Mouse (Mus musculus) embryonic facial prominence, embryonic 13.5 days (tissue): ENCODE results near the gene Extl1. TPM values are rescaled to one million over a fixed set of nuclear protein-coding genes. Genes with fewer than 3 reads are reported as not detected.
"Not testable (repeated sequence)": the region's sequence is repeated elsewhere in the genome, so short reads cannot be mapped to it uniquely, and the experiment has no call there.

ENCODE experiments used
- ATAC-seq: fragments of 200-750 bp; cut with Nextera tagmentation; 2 replicates; pipeline ENCODE4 v1.8.0; 2017; ENCODE audit warnings: low read depth; ENCODE audit not compliant: insufficient number of reproducible peaks, insufficient read depth, low FRiP score, low TSS enrichment
- H3K27ac ChIP-seq: fragments of 300-500 bp; sonication (generic); 2 replicates; pipeline ENCODE4 v1.5.1; 2015; ENCODE audit warnings: moderate library complexity, mild to moderate bottlenecking, inconsistent platforms
- H3K27me3 ChIP-seq: fragments of 300-500 bp; sonication (generic); 2 replicates; pipeline ENCODE4 v1.6.1; 2015; ENCODE audit warnings: mild to moderate bottlenecking, inconsistent platforms
- H3K36me3 ChIP-seq: fragments of 300-500 bp; sonication (generic); 2 replicates; pipeline ENCODE4 v1.6.1; 2015; ENCODE audit warnings: mild to moderate bottlenecking, inconsistent platforms
- H3K4me1 ChIP-seq: fragments of 300-500 bp; sonication (generic); 2 replicates; pipeline ENCODE4 v1.6.1; 2015; ENCODE audit warnings: inconsistent platforms
- H3K4me2 ChIP-seq: fragments of 300-500 bp; sonication (generic); 2 replicates; pipeline ENCODE4 v1.6.1; 2015; ENCODE audit warnings: moderate library complexity, mild to moderate bottlenecking, inconsistent platforms
- H3K4me3 ChIP-seq: fragments of 300-500 bp; sonication (generic); 2 replicates; pipeline ENCODE4 v1.5.1; 2015; ENCODE audit warnings: mild to moderate bottlenecking, inconsistent platforms
- H3K9ac ChIP-seq: fragments of 300-500 bp; sonication (generic); 2 replicates; pipeline ENCODE4 v1.6.1; 2015; ENCODE audit warnings: mild to moderate bottlenecking, inconsistent platforms
- H3K9me3 ChIP-seq: fragments of 300-500 bp; sonication (generic); 2 replicates; pipeline ENCODE4 v1.6.1; 2016; ENCODE audit warnings: inconsistent platforms
- WGBS: fragments of 180-500 bp; shearing (Covaris S2); methylation state at CpG from one replicate; pipeline ENCODE4 v1.1.7; 2015; ENCODE audit warnings: mixed read lengths; 5-methylcytosine and 5-hydroxymethylcytosine counted together
- polyA plus RNA-seq: library from polyadenylated mRNA; unstranded; fragments of >200 nt; fragmentation: Nextera tagmentation; extraction: Ambion mirVana; gene quantifications from 2 replicates; pipeline ENCODE4 v1.2.1, GENCODE M21; 2015

Gene Extl1
- polyA plus RNA-seq, 1 experiment from 2014 or later: 4.5 TPM

DNA sequence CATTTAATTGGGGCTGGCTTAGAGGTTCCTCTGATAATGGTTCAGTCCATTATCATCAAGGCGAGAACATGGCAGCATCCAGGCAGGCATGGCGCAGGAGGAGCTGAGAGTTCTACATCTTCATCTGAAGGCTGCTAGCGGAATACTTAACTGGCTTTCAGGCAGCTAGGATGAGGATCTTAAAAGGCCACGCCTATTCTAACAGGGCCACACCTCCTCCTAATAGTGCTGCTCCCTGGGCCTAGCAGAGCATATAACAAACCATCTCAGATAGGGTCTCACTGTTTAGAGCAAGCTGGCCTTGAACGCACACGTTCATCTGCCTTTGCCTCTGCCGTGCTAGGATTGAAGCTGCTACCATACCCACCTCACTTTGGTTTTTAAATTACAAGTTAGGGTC, 33.8 kb downstream of the Extl1 start:
- Histone ChIP-seq H3K4me2 (no peak overlapping the region), H3K9ac (no peak overlapping the region), H3K27me3 (peaks cover 22% of the 10 kb centered on the region), H3K27ac (no peak overlapping the region), H3K4me1 (peaks cover 14% of the 10 kb centered on the region), H3K9me3 (no peaks in the 10 kb centered on the region), H3K4me3 (no peak overlapping the region), H3K36me3 (no peaks in the 10 kb centered on the region)
- ATAC-seq: no peak
- WGBS: 90% methylated on average over 7 of the region's 7 CpGs

DNA sequence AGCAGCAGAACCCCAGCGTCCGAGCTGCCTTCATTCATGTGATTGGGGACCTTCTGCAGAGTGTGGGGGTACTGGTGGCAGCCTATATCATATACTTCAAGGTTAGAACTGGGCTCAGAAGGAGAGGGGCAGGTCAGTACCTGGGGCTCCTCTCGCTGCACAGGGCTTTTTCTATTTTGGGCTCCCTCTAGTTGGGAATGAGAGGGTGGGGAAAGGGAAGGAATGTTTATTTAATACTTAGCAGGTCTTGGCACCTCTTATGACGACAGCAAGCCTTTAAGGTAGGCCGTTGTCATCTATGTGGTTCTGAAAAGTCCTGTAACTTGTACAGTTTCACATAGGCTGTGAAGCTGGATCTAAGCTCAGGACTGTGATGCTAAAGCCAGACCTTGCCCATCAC, 35.1 kb downstream of the Extl1 start:
- Histone ChIP-seq H3K9me3 (no peaks in the 10 kb centered on the region), H3K4me3 (no peak overlapping the region), H3K4me1 (peaks cover 18% of the 10 kb centered on the region), H3K4me2 (no peak overlapping the region), H3K27ac (no peak overlapping the region), H3K27me3 (peaks cover 34% of the 10 kb centered on the region), H3K9ac (no peak overlapping the region), H3K36me3 (no peaks in the 10 kb centered on the region)
- 79% methylated on average over 5 of the region's 5 CpGs for WGBS
- no peak for ATAC-seq

DNA sequence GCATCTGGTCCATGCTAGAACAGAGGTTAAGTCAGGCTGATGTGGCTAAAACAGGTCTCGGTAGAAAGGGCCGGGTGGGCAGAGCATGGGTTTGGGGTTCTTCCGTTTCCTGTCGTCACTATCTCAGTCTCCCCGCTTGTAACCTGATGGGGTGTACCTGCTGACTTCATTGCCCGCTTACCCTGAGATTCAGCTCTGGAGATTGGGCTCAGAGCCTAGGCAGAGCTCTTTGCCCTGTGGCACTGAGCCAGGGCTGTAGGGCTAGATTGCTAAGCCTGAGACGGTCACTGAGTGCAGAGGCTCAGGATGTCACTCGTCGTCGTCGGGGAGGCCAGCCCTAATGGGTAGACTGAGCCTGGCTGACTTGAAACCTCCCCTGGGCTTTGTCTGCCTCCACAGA, 35.6 kb downstream of the Extl1 start:
- Histone ChIP-seq H3K4me1 (peaks cover 23% of the 10 kb centered on the region), H3K4me2 (no peak overlapping the region), H3K36me3 (no peaks in the 10 kb centered on the region), H3K9me3 (no peaks in the 10 kb centered on the region), H3K27me3 (peaks cover 39% of the 10 kb centered on the region), H3K9ac (no peak overlapping the region), H3K27ac (no peak overlapping the region), H3K4me3 (no peak overlapping the region)
- no peak for ATAC-seq
- WGBS: 71% methylated on average over 11 of the region's 11 CpGs

DNA sequence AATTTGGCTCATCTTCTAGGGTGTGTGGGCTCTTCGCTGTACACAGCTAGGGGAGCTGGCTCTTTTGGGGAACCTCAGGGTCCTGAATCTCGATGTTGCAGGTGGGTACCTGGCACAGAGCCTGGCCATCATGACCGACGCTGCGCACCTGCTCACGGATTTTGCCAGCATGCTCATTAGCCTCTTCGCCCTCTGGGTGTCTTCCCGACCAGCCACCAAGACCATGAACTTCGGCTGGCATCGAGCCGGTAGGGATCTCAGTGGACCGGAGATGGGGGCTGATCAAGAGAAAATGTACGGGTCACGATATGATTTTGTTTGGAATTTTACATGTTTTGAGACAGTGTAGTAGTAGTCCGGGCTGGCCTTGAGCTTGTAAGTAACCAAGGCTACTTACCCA, 37.8 kb downstream of the Extl1 start:
- WGBS: 89% methylated on average over 15 of the region's 15 CpGs
- no peak for ATAC-seq
- Histone ChIP-seq H3K36me3 (no peaks in the 10 kb centered on the region), H3K4me2 (no peak overlapping the region), H3K4me3 (no peak overlapping the region), H3K9ac (no peak overlapping the region), H3K27ac (no peak overlapping the region), H3K4me1 (peaks cover 13% of the 10 kb centered on the region), H3K9me3 (0 out of 2 replicates have a peak, but pooled peaks cover 4% of the 10 kb centered on the region), H3K27me3 (peaks cover 60% of the 10 kb centered on the region)

DNA sequence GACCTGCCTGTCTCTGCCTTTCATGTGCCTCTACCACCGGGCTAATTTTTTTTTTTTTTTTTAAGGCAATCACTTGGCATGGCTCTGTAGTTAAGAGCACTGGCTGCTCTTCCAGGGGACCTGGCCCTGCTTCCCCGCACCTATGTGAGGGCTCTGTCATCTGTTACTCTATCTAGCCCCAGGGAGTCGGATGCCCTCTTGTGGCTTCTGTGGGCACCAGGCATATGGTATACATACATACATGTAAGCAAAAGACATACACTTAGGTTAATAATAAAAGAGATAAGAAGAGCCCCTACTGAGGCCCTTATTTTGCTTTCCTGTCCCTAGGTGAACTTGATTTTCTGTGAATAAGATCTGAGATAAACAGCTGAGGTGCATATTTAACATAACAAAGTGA, 39.0 kb downstream of the Extl1 start:
- H3K9me3 ChIP-seq: 0 out of 2 replicates have a peak, but pooled peaks cover 4% of the 10 kb centered on the region
- no peak overlapping the region for H3K9ac ChIP-seq
- no peak overlapping the region for H3K4me3 ChIP-seq
- ATAC-seq: no peak
- no peaks in the 10 kb centered on the region for H3K36me3 ChIP-seq
- peaks cover 67% of the 10 kb centered on the region for H3K27me3 ChIP-seq
- H3K4me1 ChIP-seq: peaks cover 13% of the 10 kb centered on the region
- no peak overlapping the region for H3K27ac ChIP-seq
- WGBS: 48% methylated on average over 3 of the region's 3 CpGs
- no peak overlapping the region for H3K4me2 ChIP-seq

DNA sequence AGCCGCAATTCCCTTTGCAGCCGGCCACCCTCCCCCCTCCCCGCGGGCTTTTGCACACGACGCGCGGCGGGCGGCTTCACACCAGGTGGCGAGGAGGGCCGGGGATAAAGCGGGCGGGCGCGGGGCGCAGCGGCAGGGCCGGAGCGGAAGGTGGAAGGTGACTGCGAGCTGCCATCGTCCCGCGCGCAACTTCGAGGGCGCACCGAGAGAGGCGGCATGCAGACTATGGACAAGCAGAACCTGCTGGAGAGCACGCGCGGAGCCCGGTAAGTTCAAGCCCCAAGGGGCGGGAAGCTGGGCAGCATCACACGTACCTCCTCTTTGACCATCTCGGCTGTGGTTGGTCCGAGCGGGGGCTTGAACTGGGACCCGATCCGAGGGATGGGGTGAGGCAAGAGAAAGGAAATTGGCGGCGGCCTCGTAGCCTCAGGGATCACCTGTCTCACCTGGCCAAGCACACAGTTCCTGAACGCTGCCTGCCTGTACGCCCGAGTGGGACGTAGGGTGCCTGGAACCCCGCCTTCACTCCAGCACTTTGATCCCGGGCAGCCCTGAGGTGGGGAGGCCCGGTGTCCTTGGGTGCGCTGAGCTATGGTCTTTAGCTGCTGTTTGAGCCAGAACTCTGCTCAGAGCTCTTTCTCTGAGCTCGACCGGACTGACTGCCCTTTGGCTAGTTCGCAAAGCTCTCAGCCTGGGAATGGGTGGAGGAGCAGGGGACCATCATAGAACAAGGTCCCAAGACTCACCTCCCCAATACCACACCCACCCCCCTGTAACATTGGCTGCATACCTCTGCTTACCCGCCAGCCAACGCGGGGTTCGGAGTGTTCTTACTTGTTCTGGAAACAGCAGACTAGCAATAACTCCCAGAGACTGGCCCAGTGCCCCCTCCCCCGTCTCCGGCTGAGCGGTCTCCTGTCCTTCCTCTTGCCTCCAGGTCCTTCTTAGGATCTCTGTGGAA, 40.3 kb downstream of the Extl1 start, which contains the start of gene Slc30a2:
Gene Slc30a2, plus strand, starts transcription at position 111 of the 961 bp plus-strand sequence.
- Histone ChIP-seq H3K4me3 (peak within 1 kb of the TSS; percentile 35), H3K27ac (no peak within 1 kb of the TSS), H3K27me3 (peaks cover 67% of the 10 kb centered on the region), H3K4me2 (peak within 1 kb of the TSS; percentile 61), H3K9ac (peak within 1 kb of the TSS; percentile 49; the same call in 1 of the 2 replicates), H3K4me1 (peaks cover 13% of the 10 kb centered on the region), H3K36me3 (no peaks in the 10 kb centered on the region), H3K9me3 (0 out of 2 replicates have a peak, but pooled peaks cover 4% of the 10 kb centered on the region)
- WGBS: 2% methylated on average over 61 of the region's 61 CpGs
- ATAC-seq: 0 out of 2 replicates have a peak, but pooled peaks have one; percentile 20

DNA sequence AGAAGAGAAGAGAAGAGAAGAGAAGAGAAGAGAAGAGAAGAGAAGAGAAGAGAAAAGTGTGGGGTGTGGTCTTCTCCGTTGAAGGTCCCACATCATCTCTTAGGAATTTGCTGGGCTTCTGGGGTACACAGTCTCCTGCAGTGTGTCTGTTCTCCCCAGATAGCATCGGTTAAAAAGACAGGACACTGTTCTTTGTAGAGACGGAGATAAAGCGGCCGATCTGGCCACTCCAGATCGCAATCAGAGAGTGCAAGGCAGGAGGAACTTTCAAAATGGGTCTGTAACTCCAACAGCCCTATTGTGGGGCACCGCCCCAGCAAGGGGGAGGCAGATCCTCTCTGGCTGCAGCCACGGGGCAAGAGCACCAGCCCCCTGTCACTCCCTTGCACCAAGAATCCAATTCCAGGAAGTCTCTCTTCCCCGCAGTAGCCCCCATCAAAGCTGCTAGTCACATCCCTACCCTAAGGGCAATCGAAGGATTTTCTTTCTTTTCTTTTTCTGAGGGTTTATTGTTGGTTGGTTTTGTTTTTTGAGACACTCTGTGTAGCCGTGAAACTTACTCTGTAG, 41.4 kb downstream of the Extl1 start:
- peak overlapping the region; percentile 35; the same call in 1 of the 2 replicates for H3K4me3 ChIP-seq

DNA sequence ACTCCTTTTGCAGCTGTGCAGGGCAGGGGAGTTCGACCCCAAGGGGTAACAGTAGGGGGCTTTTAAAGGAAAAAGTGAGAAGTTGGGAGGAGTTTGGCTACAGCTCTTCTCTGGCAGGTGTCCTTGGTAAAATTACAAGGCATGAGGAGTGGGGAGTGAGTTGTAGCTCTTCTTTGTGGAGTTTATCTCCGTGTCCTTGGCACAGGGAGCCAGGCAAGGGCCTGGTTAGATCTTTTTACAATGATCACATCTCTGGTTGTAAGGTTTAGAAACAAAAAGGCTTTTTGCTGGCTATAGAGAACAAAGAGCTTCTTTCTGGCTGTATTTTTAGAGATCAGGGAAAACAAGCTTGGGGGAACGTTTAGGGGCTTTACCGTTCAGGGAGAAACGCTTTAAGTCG, 42.4 kb downstream of the Extl1 start:
- H3K4me3 ChIP-seq, H3K36me3 ChIP-seq, H3K27ac ChIP-seq, ATAC-seq, H3K9me3 ChIP-seq, H3K9ac ChIP-seq, H3K4me2 ChIP-seq: not testable (repeated sequence)
- H3K4me1 ChIP-seq: peaks cover 13% of the 10 kb centered on the region
- WGBS: 60% methylated on average over 6 of the region's 6 CpGs
- H3K27me3 ChIP-seq: peaks cover 59% of the 10 kb centered on the region

More for the DNA sequence above, 41.4 kb downstream of the Extl1 start:
- Histone ChIP-seq H3K27me3 (peaks cover 67% of the 10 kb centered on the region), H3K4me1 (peaks cover 13% of the 10 kb centered on the region), H3K4me2 (no peak overlapping the region), H3K9me3 (0 out of 2 replicates have a peak, but pooled peaks cover 4% of the 10 kb centered on the region), H3K36me3 (no peaks in the 10 kb centered on the region), H3K9ac (no peak overlapping the region), H3K27ac (no peak overlapping the region)
- WGBS: 27% methylated on average over 11 of the region's 11 CpGs
- ATAC-seq: no peak

DNA sequence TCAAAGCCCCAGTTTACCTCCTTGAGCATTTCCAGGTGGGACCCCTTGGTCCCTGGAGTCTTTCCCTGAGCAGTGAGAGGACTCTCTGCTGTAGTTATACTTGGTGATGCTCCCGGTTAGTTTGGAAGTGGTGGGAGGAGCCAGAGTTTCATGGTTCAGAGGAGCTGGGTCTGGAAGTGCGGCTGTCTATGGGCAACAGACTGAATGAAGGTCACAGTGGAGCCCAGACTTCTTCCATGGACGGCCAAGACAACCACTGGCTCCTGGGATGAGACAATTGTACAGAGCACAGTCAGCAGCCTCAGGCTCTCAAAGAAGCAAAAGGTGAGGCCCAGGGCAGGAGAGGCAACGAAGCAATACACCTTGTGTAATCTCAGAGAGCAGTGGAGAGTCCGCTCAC, 53.4 kb downstream of the Extl1 start:
- no peak overlapping the region for H3K9ac ChIP-seq
- WGBS: 65% methylated on average over 5 of the region's 5 CpGs
- H3K36me3 ChIP-seq: no peaks in the 10 kb centered on the region
- peaks cover 5% of the 10 kb centered on the region; the same call in 1 of the 2 replicates for H3K4me1 ChIP-seq
- no peak overlapping the region for H3K27ac ChIP-seq
- H3K27me3 ChIP-seq: no peaks in the 10 kb centered on the region; the same call in none of the 2 replicates
- no peak overlapping the region for H3K4me2 ChIP-seq
- no peak for ATAC-seq
- no peaks in the 10 kb centered on the region for H3K9me3 ChIP-seq
- no peak overlapping the region for H3K4me3 ChIP-seq

DNA sequence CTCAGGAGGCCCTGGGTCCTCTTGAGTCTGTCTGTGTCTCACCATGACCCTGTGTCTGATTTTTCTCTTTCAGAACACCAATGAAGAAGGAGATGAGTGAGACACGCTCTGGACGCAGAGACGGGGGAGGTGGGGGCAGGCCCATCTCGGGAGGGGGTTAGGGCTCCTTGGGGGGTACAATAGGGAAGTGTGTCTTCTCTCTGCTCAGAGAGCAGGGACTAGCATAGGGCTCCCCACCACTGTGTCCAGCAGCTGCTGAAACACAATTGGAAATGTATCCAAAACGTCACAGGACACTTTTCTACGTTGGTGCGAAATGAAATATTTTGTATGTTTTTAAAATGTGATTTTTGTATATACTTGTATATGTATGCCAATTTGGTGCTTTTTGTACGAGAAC, 54.8 kb downstream of the Extl1 start:
- Histone ChIP-seq H3K36me3 (no peaks in the 10 kb centered on the region), H3K4me2 (no peak overlapping the region), H3K27me3 (no peaks in the 10 kb centered on the region; the same call in none of the 2 replicates), H3K4me3 (no peak overlapping the region), H3K4me1 (peaks cover 5% of the 10 kb centered on the region; the same call in 1 of the 2 replicates), H3K9me3 (no peaks in the 10 kb centered on the region), H3K9ac (no peak overlapping the region), H3K27ac (no peak overlapping the region)
- WGBS: 85% methylated on average over 8 of the region's 8 CpGs
- no peak for ATAC-seq

DNA sequence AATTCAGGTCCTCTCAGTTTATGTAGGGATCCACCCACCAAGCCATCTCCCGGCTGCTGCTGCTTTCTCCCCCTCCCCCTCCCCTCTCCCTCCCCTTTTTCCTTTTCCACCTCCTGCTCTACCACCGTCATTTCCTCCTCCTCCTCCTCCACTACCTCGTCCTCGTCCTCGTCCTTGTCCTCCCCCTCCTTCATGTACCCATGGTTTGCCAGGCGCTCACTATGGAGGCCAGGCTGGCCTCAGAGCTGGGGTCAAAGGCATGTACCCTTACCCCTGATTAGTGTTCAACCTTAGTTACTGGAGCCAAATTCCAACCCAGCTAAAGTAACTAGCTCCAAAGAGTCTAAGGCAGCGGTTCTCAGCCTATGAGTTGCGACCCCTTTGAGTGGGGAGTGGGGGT, 55.5 kb downstream of the Extl1 start:
- no peak overlapping the region for H3K27ac ChIP-seq
- no peak for ATAC-seq
- H3K9me3 ChIP-seq: no peaks in the 10 kb centered on the region
- H3K27me3 ChIP-seq: no peaks in the 10 kb centered on the region; the same call in none of the 2 replicates
- no peaks in the 10 kb centered on the region for H3K36me3 ChIP-seq
- WGBS: 56% methylated on average over 8 of the region's 8 CpGs
- no peak overlapping the region for H3K4me2 ChIP-seq
- H3K4me1 ChIP-seq: peaks cover 5% of the 10 kb centered on the region; the same call in 1 of the 2 replicates
- H3K4me3 ChIP-seq: no peak overlapping the region
- no peak overlapping the region for H3K9ac ChIP-seq
